Mouse (Mus musculus): Measurements from ENCODE around the gene Vmn2r30.
A peak's percentile ranks its signal among the peaks of the same experiment; 100 is the strongest.
"Not testable (repeated sequence)": the region's sequence is repeated elsewhere in the genome, so short reads cannot be mapped to it uniquely, and the experiment has no call there.

Vmn2r30 gene

DNA sequence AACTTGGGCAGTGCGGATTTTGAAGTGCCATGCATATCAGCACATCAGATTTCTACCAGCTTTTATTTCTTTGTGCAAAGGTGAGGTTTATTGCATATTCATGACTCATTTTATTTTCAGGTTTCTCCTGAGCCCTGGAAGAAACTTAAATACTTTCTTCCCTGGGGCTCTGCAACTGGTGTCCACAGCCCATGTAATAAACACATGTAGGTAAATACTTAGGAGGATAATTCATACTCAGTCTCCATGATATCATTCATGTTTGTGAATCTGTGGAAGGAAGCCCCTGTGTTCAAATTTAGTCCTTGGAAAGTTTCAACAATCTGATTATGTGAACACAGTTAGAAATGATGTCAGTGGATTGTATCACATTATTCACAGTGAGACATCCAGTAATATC, at the start of gene Vmn2r30:
Vmn2r30 (minus strand) TSS at position 101 of the 400 bp plus-strand sequence.
- DNase-seq (ENCODE audit: low spot score): not testable (repeated sequence)

- not testable (repeated sequence) for DNase-seq (ENCODE audit: low spot score)
These were observed 37.0 kb upstream of the Vmn2r30 start, which contains the start of gene Gm45783 for GRCm38 (mm10) chr7:7374431-7374830. TSS of gene Gm45783 (minus strand) at chr7:7374573.

GRCm38 (mm10) chr7:7295595-7295994, 41.8 kb downstream of the Vmn2r30 start:
- DNase-seq (ENCODE audit: low spot score): no peak

DNA sequence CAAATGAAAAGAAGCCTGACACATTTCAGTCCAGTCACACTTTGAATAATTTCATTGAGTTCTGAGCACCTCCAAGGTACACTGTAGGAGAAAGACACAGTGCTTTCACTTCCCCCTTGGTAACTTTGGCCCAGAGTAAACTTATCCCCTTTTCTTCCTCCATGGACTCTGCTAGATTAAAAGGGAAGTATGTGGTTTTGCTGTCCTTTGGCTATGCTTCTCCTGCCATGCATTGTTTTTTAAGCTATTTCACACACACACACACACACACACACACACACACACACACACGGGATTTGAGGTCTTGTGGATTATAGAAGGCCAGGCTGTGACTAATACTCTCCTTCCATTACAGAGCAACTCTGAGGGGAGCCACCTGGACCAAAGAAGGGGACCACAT, 56.0 kb downstream of the Vmn2r30 start:
- DNase-seq (ENCODE audit: low spot score): no peak

DNA sequence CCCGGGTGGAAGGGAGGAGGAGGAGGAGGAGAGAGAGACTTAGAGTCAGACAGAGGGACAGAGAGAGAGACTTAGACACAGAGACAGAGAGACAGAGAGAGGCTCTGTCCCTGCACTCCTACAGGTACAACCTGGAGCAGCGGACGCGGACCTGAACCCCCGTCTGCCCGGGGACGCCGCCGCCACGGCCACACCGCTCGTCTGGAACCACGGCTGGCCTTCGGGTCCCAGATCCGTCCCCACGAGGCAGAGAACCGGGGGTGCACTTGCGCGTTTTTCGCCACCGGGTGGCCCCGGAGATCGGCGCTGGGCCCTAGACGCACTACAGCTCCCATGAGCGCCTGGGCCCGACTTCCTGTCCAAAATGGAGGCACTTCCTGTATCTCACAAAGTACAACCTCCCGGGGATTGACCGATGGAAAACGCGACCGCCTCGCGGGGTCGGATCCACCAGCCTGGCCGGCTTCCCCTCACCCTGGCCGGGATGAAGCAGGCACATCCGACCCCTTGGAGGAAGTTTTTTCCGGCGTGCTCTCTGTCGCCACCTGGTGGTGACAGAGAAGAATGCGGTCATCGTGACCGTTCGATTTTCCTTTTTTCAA, 59.3 kb downstream of the Vmn2r30 start, which contains the start of gene Gm45844:
Gm45844 (minus strand) TSS at position 324 of the 602 bp plus-strand sequence.
- peak; percentile 52 for DNase-seq (ENCODE audit: low spot score)

DNA sequence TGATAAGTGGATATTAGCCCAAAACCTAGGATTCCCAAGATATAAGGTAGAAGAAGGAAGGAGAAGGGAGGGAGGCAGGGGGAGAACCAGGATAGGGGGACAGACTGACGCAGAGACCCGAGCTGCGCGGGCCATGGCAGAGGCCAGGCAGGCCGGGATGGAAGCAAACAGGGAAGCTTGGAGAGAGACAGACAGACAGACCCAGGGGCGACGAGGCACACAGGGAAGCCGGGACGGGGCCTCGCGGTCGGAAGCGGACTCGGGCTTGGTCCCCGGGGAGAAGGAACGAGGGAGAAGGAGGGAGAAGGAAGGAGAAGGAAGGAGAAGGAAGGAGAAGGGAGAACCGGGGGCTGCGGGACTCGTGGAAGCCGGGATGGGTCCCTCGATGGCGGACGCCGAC, 59.9 kb downstream of the Vmn2r30 start:
- not testable (repeated sequence) for DNase-seq (ENCODE audit: low spot score)
